Mouse (Mus musculus): ENCODE measurements around the gene Klhdc3.

GRCm38 (mm10) chr17:46678416-46678815 lies 2.3 kb downstream of the Klhdc3 start, which contains the start of gene Mea1:
- TF ChIP-seq MAZ (IDR thresholded peaks at IDR 0.05; ENCODE audit: low read depth, low read length) (no peak), POLR2A (IDR thresholded peaks at IDR 0.05; ENCODE audit: low read depth, low read length) (no peak), HCFC1 (IDR thresholded peaks at IDR 0.05; ENCODE audit: low read depth, low read length) (no peak), CTCF (conservative IDR thresholded peaks at IDR 0.05 in 1 of 2, IDR thresholded peaks at IDR 0.05 in 1 of 2; ENCODE audit: low read depth in 2 of 2, low read length in 2 of 2) (no peak), MYC (IDR thresholded peaks at IDR 0.05; ENCODE audit: low read depth, low read length) (no peak), MAX (IDR thresholded peaks at IDR 0.05; ENCODE audit: low read length) (no peak), CHD2 (IDR thresholded peaks at IDR 0.05; ENCODE audit: low read length) (no peak), ZKSCAN1 (IDR thresholded peaks at IDR 0.05; ENCODE audit: borderline replicate concordance, low read depth, low read length) (no peak), GABPA (IDR thresholded peaks at IDR 0.05; ENCODE audit: insufficient replicate concordance, low read depth, low read length) (no peak), ZC3H11A (IDR thresholded peaks at IDR 0.05; ENCODE audit: low read depth, low read length) (no peak), ETS1 (conservative IDR thresholded peaks at IDR 0.05; ENCODE audit: low read depth, low read length) (no peak)

Measured in CH12.LX (cell line).